Mouse (Mus musculus) heart, adult 10 weeks (tissue): ENCODE measurements around the gene Gm21833. TPM values are rescaled to one million over a fixed set of nuclear protein-coding genes. Genes with fewer than 3 reads are reported as not detected.

Source experiments
- polyA plus RNA-seq: library from polyadenylated mRNA; stranded (reverse); fragments of 350-450 nt; fragmentation: Illumina TruSeq; extraction: RNeasy Lipid Tissue Mini Kit (QIAGEN cat#74804); gene quantifications from one replicate; pipeline ENCODE4 v1.2.3, GENCODE M21; 2014; ENCODE audit warnings: low read depth, low replicate concordance

Gm21833 gene
- not detected for polyA plus RNA-seq

GRCm38 (mm10) chr16:82828082-82828481 lies at the start of gene Gm21833:
Gene Gm21833 (plus strand): TSS chr16:82828382.

